Mouse (Mus musculus) MN1 (cell line): Measurements from ENCODE around the gene Trub1.

Source experiments
- DNase-seq: peaks from one replicate; pipeline ENCODE4 v3.0.0-alpha.2; 2016; ENCODE audit warnings: low spot score

Gene Trub1

GRCm38 (mm10) chr19:57494020-57494419 lies 41.3 kb downstream of the Trub1 start:
- no peak for DNase-seq

GRCm38 (mm10) chr19:57498110-57498743 lies 45.5 kb downstream of the Trub1 start:
- DNase-seq, result no peak

GRCm38 (mm10) chr19:57498884-57499410 lies 46.2 kb downstream of the Trub1 start:
- no peak for DNase-seq

GRCm38 (mm10) chr19:57500254-57500653 lies 47.5 kb downstream of the Trub1 start:
- DNase-seq, result no peak

GRCm38 (mm10) chr19:57503144-57503543 lies 50.4 kb downstream of the Trub1 start:
- no peak for DNase-seq

- no peak for DNase-seq
These were observed 52.6 kb downstream of the Trub1 start for GRCm38 (mm10) chr19:57505048-57505932.

- DNase-seq, result no peak
These were observed 53.9 kb downstream of the Trub1 start for GRCm38 (mm10) chr19:57506591-57506990.

GRCm38 (mm10) chr19:57508261-57508788 lies 55.6 kb downstream of the Trub1 start:
- no peak for DNase-seq

GRCm38 (mm10) chr19:57509758-57510319 lies 57.1 kb downstream of the Trub1 start:
- no peak for DNase-seq

GRCm38 (mm10) chr19:57510836-57511235 lies 58.1 kb downstream of the Trub1 start:
- DNase-seq, result no peak

GRCm38 (mm10) chr19:57513123-57513522 lies 60.4 kb downstream of the Trub1 start:
- no peak for DNase-seq

GRCm38 (mm10) chr19:57521721-57522120 lies 69.0 kb downstream of the Trub1 start:
- peak; percentile 40 for DNase-seq

GRCm38 (mm10) chr19:57523363-57523762 lies 70.7 kb downstream of the Trub1 start:
- DNase-seq, result peak; percentile 51

- no peak for DNase-seq
These were observed 73.0 kb downstream of the Trub1 start for GRCm38 (mm10) chr19:57525693-57526092.

- DNase-seq, result no peak
These were observed 77.5 kb downstream of the Trub1 start for GRCm38 (mm10) chr19:57530212-57530611.

GRCm38 (mm10) chr19:57534262-57534661 lies 81.5 kb downstream of the Trub1 start:
- no peak for DNase-seq

GRCm38 (mm10) chr19:57536512-57536911 lies 83.8 kb downstream of the Trub1 start:
- no peak for DNase-seq

GRCm38 (mm10) chr19:57537510-57538182 lies 84.9 kb downstream of the Trub1 start:
- DNase-seq, result peak; percentile 49

GRCm38 (mm10) chr19:57540118-57540517 lies 87.4 kb downstream of the Trub1 start:
- no peak for DNase-seq
